Mouse (Mus musculus): ENCODE data around the gene Zfp386.

DNA sequence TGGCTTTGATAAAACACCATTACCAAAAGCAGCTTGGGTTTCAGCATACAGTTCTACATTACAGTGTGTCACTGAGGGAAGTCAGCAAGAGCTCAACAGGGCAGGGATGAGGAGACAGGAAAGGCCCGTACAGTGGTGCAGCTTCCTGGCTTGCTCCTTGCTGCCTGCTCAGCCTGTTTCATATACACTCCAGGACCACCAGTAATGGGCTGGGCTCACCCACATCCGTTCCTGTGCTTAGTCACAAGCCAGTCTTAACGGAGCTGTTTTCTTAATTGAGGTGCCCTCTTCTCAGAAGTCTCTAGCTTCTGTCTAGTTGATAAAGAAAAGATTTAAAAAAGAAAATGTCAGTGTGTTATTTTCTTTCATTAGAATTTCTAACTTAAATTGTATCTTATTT is 8.6 kb downstream of the Zfp386 start:
- TF ChIP-seq CTCF (IDR thresholded peaks at IDR 0.05; ENCODE audit: low read depth, low read length), result no peak
- no peak for TF ChIP-seq POLR2A (IDR thresholded peaks at IDR 0.05; ENCODE audit: extremely low read depth, insufficient read depth, low read length)

Measured in liver, adult 2 months (tissue).